Mouse (Mus musculus): ENCODE data around the gene Flywch1. TPM values are rescaled to one million over a fixed set of nuclear protein-coding genes. Genes with fewer than 3 reads are reported as not detected.

The Flywch1 gene
- polyA plus RNA-seq, 1 experiment = not detected

DNA sequence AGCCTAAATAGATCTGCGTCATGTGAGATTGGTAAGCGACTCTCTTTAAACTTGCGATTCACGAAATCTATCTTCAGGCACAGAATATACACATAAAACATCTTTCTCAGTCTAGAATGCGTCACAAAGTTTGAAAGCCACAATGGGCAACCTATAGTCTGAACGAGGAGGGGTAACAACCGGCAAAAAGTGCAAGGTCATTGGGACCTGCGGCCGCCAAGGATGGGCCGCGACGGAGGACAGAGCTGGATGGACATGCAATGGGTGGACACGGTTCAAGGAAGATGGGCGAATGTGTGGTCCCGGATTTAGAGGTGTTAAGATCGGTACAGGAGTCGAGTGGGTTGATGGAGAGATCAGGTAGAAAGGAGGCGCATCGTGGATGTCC lies 512 bp downstream of the Flywch1 start:
- Histone ChIP-seq H3K27ac (ENCODE audit: insufficient read depth, low read depth, low read length) (peak overlapping the region; percentile 70), H3K4me1 (ENCODE audit: control insufficient read depth, insufficient read depth, low read length) (peaks cover 8% of the 10 kb centered on the region; the same call in 1 of the 2 replicates), H3K4me3 (ENCODE audit: insufficient read depth, low read depth, low read length) (peak overlapping the region; percentile 81)
- under 1% methylated on average over 19 of the region's 19 CpGs for WGBS
- TF ChIP-seq CTCF (IDR thresholded peaks at IDR 0.05; ENCODE audit: insufficient read depth, low read depth, low read length) (no peak), POLR2A (IDR thresholded peaks at IDR 0.05; ENCODE audit: insufficient read depth, low read depth, low read length) (no peak)

DNA sequence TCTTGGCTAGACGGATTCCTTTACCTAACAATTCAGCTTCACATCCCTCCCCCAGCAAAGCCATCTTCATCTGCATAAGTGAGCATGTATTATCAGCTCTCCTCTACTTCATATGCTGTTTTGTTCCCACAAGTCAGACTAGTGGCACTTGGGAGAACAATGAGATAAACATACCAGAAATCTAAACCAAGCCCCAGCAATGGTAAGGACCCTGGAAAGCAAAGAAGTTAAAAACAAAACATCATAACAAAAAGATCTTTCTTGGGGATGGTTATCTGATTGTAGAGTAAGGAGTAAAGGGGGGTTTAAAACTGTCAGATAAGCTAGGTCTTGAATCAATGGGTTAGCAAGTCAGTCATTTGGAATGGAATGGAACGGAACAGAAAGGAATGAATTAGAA lies 909 bp downstream of the Flywch1 start:
- H3K27ac ChIP-seq (ENCODE audit: insufficient read depth, low read depth, low read length) = 0 out of 2 replicates have a peak overlapping the region, but pooled peaks have one; percentile 70
- no peak overlapping the region for H3K4me3 ChIP-seq (ENCODE audit: insufficient read depth, low read depth, low read length)
- 15% methylated on average over 2 of the region's 2 CpGs for WGBS
- no peak for TF ChIP-seq POLR2A (IDR thresholded peaks at IDR 0.05; ENCODE audit: insufficient read depth, low read depth, low read length)
- TF ChIP-seq CTCF (IDR thresholded peaks at IDR 0.05; ENCODE audit: insufficient read depth, low read depth, low read length) = no peak
- H3K4me1 ChIP-seq (ENCODE audit: control insufficient read depth, insufficient read depth, low read length) = peaks cover 8% of the 10 kb centered on the region; the same call in 1 of the 2 replicates

DNA sequence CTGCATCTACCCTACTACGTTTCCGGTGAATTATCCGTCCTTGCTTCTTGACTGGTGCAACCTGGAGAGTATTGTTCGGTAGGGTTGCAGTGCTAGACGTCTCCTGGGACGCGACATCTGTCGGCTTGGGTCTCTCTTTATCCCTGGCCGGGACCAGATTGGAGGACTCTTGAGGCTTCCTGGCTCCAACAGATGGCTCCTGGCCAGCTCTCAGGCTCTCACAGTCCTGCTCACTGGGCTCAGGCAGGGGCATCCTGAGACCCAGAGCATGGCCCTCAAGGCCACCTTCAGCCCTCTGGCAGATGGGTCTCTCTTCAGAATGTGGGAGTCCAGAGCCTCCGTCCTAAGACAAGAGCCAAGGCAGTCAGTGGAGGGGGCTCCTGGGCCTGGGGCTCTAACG lies 8.4 kb downstream of the Flywch1 start:
- TF ChIP-seq CTCF (IDR thresholded peaks at IDR 0.05; ENCODE audit: insufficient read depth, low read depth, low read length) (no peak), POLR2A (IDR thresholded peaks at IDR 0.05; ENCODE audit: insufficient read depth, low read depth, low read length) (no peak)

DNA sequence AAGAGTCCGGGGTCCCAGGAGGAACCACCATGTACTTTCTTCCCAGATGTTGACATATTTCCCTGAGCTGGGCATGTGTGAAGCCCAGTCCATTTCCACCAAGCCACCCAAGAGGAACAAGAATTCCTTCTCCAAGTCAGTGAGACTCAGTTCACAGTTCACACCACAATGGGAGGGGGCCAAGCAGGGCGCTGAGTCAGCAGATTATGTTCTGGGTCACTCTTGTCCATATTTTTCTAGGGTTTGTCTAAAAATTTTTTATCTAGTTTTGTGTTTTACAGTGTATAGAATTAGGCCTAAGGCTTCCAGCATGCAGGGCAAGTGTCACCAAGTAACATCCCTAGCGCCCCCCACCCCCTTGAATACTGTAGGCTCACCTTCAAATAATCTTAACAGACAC lies 10.2 kb downstream of the Flywch1 start:
- no peak for TF ChIP-seq POLR2A (IDR thresholded peaks at IDR 0.05; ENCODE audit: insufficient read depth, low read depth, low read length)
- no peak for TF ChIP-seq CTCF (IDR thresholded peaks at IDR 0.05; ENCODE audit: insufficient read depth, low read depth, low read length)
- H3K27ac ChIP-seq (ENCODE audit: insufficient read depth, low read depth, low read length) = no peak overlapping the region
- 97% methylated on average over 3 of the region's 3 CpGs for WGBS

More for the DNA sequence above, 8.4 kb downstream of the Flywch1 start:
- H3K4me3 ChIP-seq (ENCODE audit: insufficient read depth, low read depth, low read length) = no peak overlapping the region
- H3K27ac ChIP-seq (ENCODE audit: insufficient read depth, low read depth, low read length) = no peak overlapping the region
- peaks cover 3% of the 10 kb centered on the region; the same call in 1 of the 2 replicates for H3K4me1 ChIP-seq (ENCODE audit: control insufficient read depth, insufficient read depth, low read length)
- WGBS = 83% methylated on average over 11 of the region's 11 CpGs

DNA sequence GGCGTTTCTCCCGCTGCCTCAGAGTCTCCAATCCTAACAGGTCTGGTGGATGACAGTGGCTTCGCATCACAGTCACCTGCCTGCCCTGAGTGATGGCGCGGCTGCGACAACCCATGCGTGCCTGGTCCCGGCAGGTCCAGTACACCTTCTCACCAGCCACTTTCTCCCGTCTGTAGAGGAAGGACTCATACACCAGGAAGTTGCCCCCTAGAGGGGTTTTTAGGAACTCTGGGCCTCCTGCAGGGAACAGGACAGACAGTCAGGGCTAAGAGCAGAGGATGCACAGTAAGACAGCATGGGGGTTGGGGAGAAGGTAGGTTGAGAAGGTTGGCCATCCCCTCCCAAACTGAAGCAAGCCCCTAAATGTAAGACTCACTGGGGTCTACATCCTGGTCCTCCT lies 11.2 kb downstream of the Flywch1 start:
- no peak overlapping the region for H3K27ac ChIP-seq (ENCODE audit: insufficient read depth, low read depth, low read length)
- TF ChIP-seq POLR2A (IDR thresholded peaks at IDR 0.05; ENCODE audit: insufficient read depth, low read depth, low read length) = no peak
- TF ChIP-seq CTCF (IDR thresholded peaks at IDR 0.05; ENCODE audit: insufficient read depth, low read depth, low read length) = no peak
- WGBS = 95% methylated on average over 9 of the region's 9 CpGs
- peaks cover 3% of the 10 kb centered on the region; the same call in 1 of the 2 replicates for H3K4me1 ChIP-seq (ENCODE audit: control insufficient read depth, insufficient read depth, low read length)
- no peak overlapping the region for H3K4me3 ChIP-seq (ENCODE audit: insufficient read depth, low read depth, low read length)

More for the DNA sequence above, 10.2 kb downstream of the Flywch1 start:
- Histone ChIP-seq H3K4me1 (ENCODE audit: control insufficient read depth, insufficient read depth, low read length) (peaks cover 3% of the 10 kb centered on the region; the same call in 1 of the 2 replicates), H3K4me3 (ENCODE audit: insufficient read depth, low read depth, low read length) (no peak overlapping the region)

- WGBS = 65% methylated on average over 8 of the region's 8 CpGs
- TF ChIP-seq POLR2A (IDR thresholded peaks at IDR 0.05; ENCODE audit: insufficient read depth, low read depth, low read length) (no peak), CTCF (IDR thresholded peaks at IDR 0.05; ENCODE audit: insufficient read depth, low read depth, low read length) (no peak)
- no peak overlapping the region for H3K27ac ChIP-seq (ENCODE audit: insufficient read depth, low read depth, low read length)
- no peak overlapping the region for H3K4me3 ChIP-seq (ENCODE audit: insufficient read depth, low read depth, low read length)
- H3K4me1 ChIP-seq (ENCODE audit: control insufficient read depth, insufficient read depth, low read length) = peaks cover 3% of the 10 kb centered on the region; the same call in 1 of the 2 replicates
Observed at GRCm38 (mm10) chr17:23758801-23759200, 12.6 kb downstream of the Flywch1 start.

- TF ChIP-seq POLR2A (IDR thresholded peaks at IDR 0.05; ENCODE audit: insufficient read depth, low read depth, low read length) = no peak
- no peak for TF ChIP-seq CTCF (IDR thresholded peaks at IDR 0.05; ENCODE audit: insufficient read depth, low read depth, low read length)
- Histone ChIP-seq H3K4me3 (ENCODE audit: insufficient read depth, low read depth, low read length) (no peak overlapping the region), H3K4me1 (ENCODE audit: control insufficient read depth, insufficient read depth, low read length) (no peaks in the 10 kb centered on the region), H3K27ac (ENCODE audit: insufficient read depth, low read depth, low read length) (no peak overlapping the region)
- 91% methylated on average over 9 of the region's 9 CpGs for WGBS
Observed at GRCm38 (mm10) chr17:23757581-23757980, 13.8 kb downstream of the Flywch1 start.

DNA sequence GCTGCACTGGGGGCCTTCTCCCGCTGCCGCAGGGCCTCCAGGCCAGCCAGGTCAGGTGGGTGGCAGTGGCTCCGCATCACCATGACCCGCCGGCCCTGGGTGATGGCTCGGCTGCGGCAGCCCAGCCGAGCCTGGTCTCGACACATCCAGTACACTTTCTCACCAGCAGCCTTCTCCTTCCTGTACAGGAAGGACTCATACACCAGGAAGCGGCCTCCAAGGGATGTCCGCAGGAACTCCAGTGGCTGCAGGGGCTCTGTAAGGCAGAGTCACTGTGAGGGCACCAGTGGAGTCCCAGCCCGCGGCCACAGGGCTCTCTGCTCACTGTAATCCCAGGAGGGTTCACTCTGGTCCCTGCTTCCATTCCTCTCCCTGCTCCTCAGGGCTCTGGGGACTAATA lies 15.7 kb downstream of the Flywch1 start:
- 93% methylated on average over 13 of the region's 13 CpGs for WGBS
- no peak for TF ChIP-seq POLR2A (IDR thresholded peaks at IDR 0.05; ENCODE audit: insufficient read depth, low read depth, low read length)
- no peak for TF ChIP-seq CTCF (IDR thresholded peaks at IDR 0.05; ENCODE audit: insufficient read depth, low read depth, low read length)
- no peaks in the 10 kb centered on the region for H3K4me1 ChIP-seq (ENCODE audit: control insufficient read depth, insufficient read depth, low read length)

GRCm38 (mm10) chr17:23749400-23750191 lies 21.8 kb downstream of the Flywch1 start:
- no peak for TF ChIP-seq CTCF (IDR thresholded peaks at IDR 0.05; ENCODE audit: insufficient read depth, low read depth, low read length)
- no peak for TF ChIP-seq POLR2A (IDR thresholded peaks at IDR 0.05; ENCODE audit: insufficient read depth, low read depth, low read length)
- H3K4me1 ChIP-seq (ENCODE audit: control insufficient read depth, insufficient read depth, low read length) = peaks cover 19% of the 10 kb centered on the region
- 81% methylated on average over 11 of the region's 11 CpGs for WGBS
- H3K4me3 ChIP-seq (ENCODE audit: insufficient read depth, low read depth, low read length) = no peak overlapping the region
- no peak overlapping the region for H3K27ac ChIP-seq (ENCODE audit: insufficient read depth, low read depth, low read length)

More for the DNA sequence above, 15.7 kb downstream of the Flywch1 start:
- Histone ChIP-seq H3K4me3 (ENCODE audit: insufficient read depth, low read depth, low read length) (no peak overlapping the region), H3K27ac (ENCODE audit: insufficient read depth, low read depth, low read length) (no peak overlapping the region)
